Mouse (Mus musculus): Measurements from ENCODE around the gene Thy1.

GRCm38 (mm10) chr9:44024096-44024495 lies 19.1 kb upstream of the Thy1 start:
- no peak for TF ChIP-seq CTCF (IDR thresholded peaks at IDR 0.05; ENCODE audit: low read depth)
- no peak for TF ChIP-seq EP300 (IDR thresholded peaks at IDR 0.05; ENCODE audit: low read depth)
